Mouse (Mus musculus): Measurements from ENCODE around the gene B9d1.

B9d1 gene

GRCm38 (mm10) chr11:61489874-61490273 lies 15.1 kb upstream of the B9d1 start:
- DNase-seq (ENCODE audit: low spot score), result no peak

DNA sequence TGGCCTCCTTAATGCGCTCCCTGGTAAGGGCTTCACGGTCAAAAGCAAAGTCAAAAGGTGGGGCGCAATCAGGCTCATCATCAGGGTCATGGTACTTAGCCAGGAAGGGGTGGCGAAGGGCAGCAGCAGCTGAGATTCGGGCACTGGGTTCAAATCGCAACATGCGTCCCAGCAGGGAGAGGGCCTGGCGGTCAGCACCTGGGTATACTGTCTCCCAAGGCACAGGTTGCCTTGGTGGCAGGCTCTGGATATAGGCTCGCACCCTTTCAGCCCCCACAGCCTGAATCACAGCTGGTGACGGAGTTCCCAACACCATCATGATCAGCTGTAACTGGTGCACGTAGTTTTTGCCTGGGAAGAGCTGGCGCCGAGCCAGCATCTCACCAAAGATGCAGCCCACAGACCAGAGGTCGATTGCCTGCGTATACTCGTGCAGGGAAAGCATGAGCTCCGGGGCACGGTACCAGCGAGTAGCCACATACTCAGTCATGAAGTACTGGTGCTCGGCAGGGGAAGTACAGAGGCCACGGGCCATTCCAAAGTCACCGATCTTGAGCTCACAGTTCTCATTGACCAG lies 13.9 kb upstream of the B9d1 start:
- no peak for DNase-seq (ENCODE audit: low spot score)

- DNase-seq (ENCODE audit: low spot score), result no peak
These were observed 12.1 kb upstream of the B9d1 start for GRCm38 (mm10) chr11:61492749-61493401.

DNA sequence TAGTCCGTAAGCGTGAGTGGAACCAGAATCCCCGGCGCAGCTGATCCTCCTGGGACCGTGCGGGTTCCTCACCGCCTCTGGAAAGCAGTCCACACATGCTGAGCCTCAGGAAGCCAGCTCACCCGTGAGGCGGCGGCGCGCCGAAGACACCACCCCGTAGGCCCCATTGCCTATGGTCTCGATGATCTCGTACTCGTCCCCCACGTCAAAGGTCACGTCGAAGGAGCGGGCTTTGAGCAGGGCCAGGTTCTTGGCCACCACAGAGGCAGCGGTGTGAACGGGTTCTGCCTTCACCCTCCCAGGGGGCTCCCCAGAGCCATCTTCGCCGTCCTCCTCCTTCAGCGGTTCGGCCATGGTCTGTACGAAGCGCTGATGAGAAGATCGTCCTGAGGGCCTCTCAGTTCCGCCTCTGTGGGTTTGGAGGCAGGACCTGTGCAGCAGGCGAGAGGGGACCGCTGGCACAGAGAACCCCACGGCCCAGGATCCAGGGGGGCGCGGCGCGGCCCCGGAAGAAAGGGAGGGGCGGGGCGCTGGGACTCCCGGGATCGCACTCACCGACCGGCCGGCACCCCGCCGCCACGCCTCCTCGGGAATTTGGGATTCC lies 11.3 kb upstream of the B9d1 start:
- no peak for DNase-seq (ENCODE audit: low spot score)

DNA sequence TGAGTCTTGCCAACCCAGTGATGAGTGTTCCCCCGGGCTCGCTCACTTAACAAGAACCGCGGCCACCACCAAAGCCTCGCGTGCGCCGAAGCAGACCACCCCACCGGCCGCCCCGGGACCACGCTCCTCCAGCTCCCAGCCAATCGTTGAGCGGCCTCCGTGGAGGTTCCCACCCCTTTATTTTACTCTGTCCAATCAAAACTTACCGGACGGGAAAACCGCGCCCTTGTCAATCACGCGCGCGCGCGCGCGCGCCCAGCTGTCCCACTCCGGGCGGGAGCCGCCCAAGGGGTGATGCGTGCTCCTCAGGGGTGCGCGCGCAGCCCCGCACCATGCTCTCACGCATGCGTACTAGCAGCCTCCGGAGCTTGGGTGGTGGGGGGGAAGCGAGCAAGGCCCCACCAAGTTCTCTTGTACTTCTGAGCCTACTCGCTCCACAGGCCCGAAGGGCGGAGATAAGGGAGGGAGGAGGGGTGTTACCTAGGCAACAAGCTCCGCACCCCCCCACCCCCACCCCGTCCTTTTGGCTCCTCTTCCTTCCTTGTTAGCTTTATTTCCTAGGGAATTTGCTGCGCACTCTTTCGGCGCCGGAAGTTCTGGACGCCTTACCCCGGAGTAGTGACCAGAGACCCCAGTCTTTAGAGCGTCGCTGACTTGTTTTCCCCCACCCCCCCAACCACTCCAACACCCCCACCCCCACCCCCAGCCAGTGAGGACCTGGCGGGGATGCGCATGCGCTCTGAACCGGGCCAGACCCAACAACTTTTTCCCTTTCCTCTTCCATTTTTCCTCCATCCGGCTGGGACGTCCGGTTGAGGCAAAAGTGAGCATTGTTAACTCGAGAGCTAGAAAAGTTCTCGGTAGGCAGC lies 10.6 kb upstream of the B9d1 start, which contains the start of gene Mapk7:
Mapk7 (minus strand) TSS at position 278 of the 869 bp plus-strand sequence.
- peak; percentile 92 for DNase-seq (ENCODE audit: low spot score)

GRCm38 (mm10) chr11:61495528-61495927 lies 9.4 kb upstream of the B9d1 start:
- no peak for DNase-seq (ENCODE audit: low spot score)

- no peak for DNase-seq (ENCODE audit: low spot score)
These were observed 7.5 kb upstream of the B9d1 start for GRCm38 (mm10) chr11:61497490-61497889.

GRCm38 (mm10) chr11:61498736-61499504 lies 6.0 kb upstream of the B9d1 start:
- DNase-seq (ENCODE audit: low spot score), result no peak

DNA sequence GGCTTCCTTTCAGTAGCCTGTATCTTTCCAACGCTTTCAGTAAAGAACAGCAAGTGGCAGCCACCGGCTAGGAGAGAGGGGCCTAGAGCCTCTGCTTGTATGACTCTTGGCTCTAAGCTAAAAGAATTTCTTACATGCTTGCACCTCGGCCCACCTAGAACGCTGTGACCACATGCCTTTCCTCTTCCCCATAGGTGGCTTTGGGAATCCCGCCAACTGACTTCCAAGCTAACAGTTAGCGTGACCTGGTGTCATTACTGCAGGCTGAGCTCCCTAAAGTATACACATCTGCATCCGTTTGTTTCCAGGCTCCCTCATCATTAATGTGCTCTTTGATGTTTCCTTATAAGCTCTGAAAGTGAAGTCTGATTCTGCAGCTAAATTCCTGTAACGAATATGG lies 1.0 kb upstream of the B9d1 start:
- no peak for DNase-seq (ENCODE audit: low spot score)

DNA sequence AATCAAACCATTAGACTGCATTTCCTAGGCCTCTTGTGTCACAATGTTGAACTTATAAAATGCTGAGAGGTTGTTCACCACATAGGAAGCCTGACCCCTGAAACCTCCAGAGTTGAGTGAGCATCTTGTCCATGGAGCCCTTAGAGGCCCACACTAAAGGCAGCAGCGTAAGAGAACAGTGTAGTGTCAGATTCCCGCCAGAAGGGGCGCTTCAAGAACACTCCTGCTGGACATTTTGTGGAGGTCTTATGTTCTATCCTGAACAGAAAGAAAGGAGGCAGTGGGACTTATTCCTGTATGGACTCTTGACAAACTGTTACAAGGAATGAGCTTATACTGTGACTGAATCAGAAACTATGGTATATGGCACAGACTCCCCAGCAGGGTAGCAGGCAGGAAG lies 10.0 kb downstream of the B9d1 start:
- peak; percentile 33 for DNase-seq (ENCODE audit: low spot score)

DNA sequence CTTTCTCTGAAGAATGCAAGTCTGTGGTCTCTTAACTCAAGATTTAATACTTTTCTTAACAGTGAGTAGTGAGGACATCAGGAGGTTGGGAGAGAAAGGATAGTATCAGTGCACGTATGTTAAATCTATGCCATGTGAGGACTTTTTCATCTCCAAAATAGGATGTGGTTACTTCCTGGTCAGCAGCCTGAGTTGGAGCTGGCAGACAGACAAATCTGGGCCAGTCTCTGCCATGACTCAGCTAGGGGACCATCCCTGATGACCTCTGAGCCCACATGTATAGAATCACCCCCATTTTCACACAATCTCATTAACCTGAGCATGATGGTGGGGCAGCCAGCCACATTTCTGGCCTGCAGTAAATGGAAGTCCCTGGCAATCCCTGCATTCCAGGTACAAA lies 13.0 kb downstream of the B9d1 start:
- no peak for DNase-seq (ENCODE audit: low spot score)

GRCm38 (mm10) chr11:61518871-61519270 lies 13.9 kb downstream of the B9d1 start:
- no peak for DNase-seq (ENCODE audit: low spot score)

DNA sequence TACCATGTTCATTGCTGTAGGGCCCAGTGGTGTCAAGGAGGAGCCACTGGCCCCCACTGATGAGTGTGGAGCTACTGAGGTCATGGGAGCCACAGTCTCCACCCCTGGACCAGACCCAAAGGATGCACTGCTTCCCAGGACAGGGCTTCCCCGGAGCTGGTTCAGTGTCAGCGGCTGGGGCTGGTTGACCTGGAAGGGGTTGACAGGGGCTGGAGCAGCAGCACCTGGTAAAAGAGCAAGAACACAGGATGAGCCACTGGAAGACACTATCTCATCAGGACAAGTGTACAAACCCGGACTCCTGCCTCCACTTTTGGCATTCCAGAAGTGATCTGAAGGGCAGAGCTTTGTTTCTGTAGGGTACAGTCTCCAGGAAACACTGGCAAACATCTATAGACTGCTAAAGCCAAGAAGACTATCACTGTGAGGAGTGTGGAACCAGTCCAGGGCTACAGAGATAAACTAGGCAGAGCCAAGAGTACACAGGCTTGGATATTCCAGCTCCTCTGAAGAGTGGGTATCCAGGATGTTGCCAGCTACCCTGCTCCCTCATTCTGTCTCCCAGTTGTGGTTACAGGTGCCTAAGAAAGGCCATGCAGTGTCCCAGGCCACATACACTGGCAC lies 14.7 kb downstream of the B9d1 start:
- no peak for DNase-seq (ENCODE audit: low spot score)

GRCm38 (mm10) chr11:61526872-61527271 lies 21.9 kb downstream of the B9d1 start:
- no peak for DNase-seq (ENCODE audit: low spot score)

DNA sequence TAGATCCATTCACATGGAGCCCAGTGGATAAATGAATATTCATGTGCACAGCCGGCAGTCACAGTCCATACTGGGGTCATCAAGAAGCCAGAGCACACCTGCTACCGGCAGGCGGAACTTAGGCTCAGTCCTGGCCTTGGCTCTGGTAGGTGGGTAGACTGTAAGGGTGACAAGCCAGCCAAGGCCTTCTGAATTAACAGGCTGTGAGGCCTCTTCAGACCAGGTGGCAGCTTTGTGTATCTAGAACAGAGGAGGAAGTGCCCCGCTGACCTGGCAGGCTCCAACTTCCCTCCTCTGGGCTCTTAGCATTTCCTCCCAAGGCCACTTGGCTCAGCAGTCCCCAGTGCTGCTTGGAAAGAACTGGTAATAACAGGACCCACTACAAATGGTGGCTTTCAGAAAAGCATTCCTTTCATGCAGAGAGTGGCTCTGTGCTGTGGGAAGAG lies 24.3 kb downstream of the B9d1 start:
- no peak for DNase-seq (ENCODE audit: low spot score)

- DNase-seq (ENCODE audit: low spot score), result no peak
These were observed 27.9 kb downstream of the B9d1 start for GRCm38 (mm10) chr11:61532820-61533219.

DNA sequence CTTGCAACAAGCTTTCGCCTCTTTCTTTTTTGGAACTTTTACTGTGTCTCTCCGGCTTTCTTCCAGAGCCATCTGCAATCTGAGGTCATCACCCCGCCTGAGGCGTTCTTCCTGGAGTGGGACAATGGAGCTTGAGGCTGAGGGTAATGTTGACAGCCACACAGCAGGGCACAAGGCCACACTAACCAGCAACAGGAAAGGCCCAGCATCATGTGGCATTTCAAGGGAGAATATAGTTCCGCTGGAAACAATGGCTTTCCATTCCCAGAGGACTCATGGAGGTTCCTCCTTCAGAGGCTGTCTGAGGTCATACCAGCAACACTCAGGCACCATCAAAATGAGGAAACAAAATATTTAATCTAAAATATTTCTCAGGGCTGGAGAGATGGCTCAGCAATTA lies 28.6 kb downstream of the B9d1 start:
- no peak for DNase-seq (ENCODE audit: low spot score)

DNA sequence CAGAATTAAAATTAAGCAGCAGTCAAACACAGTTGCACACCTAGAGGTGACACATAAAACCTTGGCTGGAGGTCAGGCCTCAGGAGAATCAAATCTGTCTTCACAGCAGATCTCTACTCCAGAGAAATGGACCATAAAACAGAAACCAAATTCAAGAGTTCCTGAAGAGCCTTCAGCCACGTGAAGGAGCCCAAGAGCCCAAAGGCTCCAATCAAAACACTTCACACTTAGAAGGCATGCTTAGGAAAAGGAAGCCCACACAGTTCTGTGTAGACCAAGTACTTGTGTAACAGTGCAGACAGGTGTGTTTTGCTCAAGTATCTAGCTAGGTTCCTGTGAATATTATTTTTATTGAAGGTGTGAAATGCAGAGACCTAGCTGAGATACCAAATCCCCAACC lies 30.6 kb downstream of the B9d1 start:
- DNase-seq (ENCODE audit: low spot score), result no peak

DNA sequence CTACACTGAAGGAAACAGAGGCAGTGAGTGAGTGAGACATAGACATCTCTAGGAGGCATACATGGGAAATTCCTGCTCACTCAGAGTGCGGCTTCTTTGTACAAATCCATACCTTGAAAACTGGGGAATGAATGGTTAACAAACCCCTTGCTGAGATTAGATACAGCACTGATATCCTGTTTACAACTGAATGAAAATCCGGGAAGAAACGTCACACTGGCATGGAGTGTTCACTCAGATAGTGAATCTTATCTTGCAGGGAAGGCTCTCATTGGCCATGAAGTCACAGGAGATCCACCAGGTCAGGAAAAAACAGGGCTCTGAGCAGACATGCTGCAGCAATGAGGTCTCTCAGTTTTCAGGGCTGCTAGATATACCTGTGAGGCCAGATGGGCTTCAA lies 32.0 kb downstream of the B9d1 start:
- DNase-seq (ENCODE audit: low spot score), result no peak

GRCm38 (mm10) chr11:61537362-61537761 lies 32.4 kb downstream of the B9d1 start:
- no peak for DNase-seq (ENCODE audit: low spot score)

DNA sequence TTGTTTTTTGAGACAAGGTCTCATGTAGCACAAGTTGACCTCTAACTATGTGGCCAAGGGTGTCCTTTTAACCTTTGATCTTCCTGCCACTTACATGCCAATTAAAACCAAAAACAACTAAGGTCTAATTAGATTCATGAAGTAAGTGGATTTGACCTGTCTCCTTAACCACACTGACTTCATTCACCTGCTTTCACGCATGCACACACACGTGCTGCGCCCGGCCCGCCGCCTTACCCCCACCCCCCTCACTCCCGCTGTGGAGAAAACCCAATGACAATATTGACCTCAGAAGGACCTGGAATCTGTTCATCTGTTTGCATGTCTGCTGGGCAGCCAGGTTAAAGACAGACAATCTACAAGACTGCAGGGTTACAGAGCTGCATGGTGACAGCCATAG lies 35.7 kb downstream of the B9d1 start:
- DNase-seq (ENCODE audit: low spot score), result no peak

Measured in ovary, postnatal 14 days (tissue).